20 mouse cellular contexts compared by ENCODE assay signal in genomic region chr13:101635837-101636236, GRCm38 (mm10).
A peak's percentile ranks its signal among the peaks of the same experiment; 100 is the strongest.
DNase-seq lines count a peak whose midpoint lies in the region; ATAC-seq and TF ChIP-seq lines count a peak whose summit lies in the region.
"Had no signal": no experiment of that assay in that cellular context is flagged by ENCODE, and none has a peak within 500 bp of the region (broad histone marks: within the 10 kb centered on the region; RNA-seq: fewer than 3 reads in every experiment).

No protein-coding gene starts in this region.

- H3K4me3 ChIP-seq in kidney, embryonic 15.5 days (replicated peaks): no peak overlapping the region
- H3K4me3 ChIP-seq in liver, embryonic 11.5 days (ENCODE audit: low read depth, low read length): no peak overlapping the region
- H3K4me3 ChIP-seq in liver, postnatal 0 days (ENCODE audit: low read depth, low read length): no peak overlapping the region
- H3K4me3 ChIP-seq: forebrain, embryonic 13.5 days; heart, embryonic 15.5 days; hindbrain, embryonic 13.5 days; limb, embryonic 12.5 days; lung, embryonic 15.5 days; midbrain, embryonic 12.5 days had no signal

- no peak for TF ChIP-seq CTCF in liver, postnatal 0 days (IDR thresholded peaks at IDR 0.05; ENCODE audit: low read depth)

- no peaks in the 10 kb centered on the region for H3K27me3 ChIP-seq in kidney, embryonic 15.5 days
- no peaks in the 10 kb centered on the region; the same call in 1 of the 2 replicates for H3K27me3 ChIP-seq in liver, embryonic 11.5 days (replicated peaks; ENCODE audit: control insufficient read depth, insufficient read depth, low read length)
- no peaks in the 10 kb centered on the region for H3K27me3 ChIP-seq in liver, postnatal 0 days (ENCODE audit: insufficient read depth, low read length)
- H3K27me3 ChIP-seq: forebrain, embryonic 13.5 days; heart, embryonic 15.5 days; hindbrain, embryonic 13.5 days; limb, embryonic 12.5 days; lung, embryonic 15.5 days; midbrain, embryonic 12.5 days had no signal

- peaks cover 15% of the 10 kb centered on the region for H3K4me1 ChIP-seq in kidney, embryonic 15.5 days
- H3K4me1 ChIP-seq in liver, embryonic 11.5 days (replicated peaks; ENCODE audit: control insufficient read depth, insufficient read depth, low read length): no peaks in the 10 kb centered on the region
- H3K4me1 ChIP-seq in liver, postnatal 0 days (ENCODE audit: insufficient read depth): peaks cover 13% of the 10 kb centered on the region
- H3K4me1 ChIP-seq: forebrain, embryonic 13.5 days; heart, embryonic 15.5 days; limb, embryonic 12.5 days; lung, embryonic 15.5 days; midbrain, embryonic 12.5 days had no signal

- no peak overlapping the region for H3K27ac ChIP-seq in kidney, embryonic 15.5 days
- no peak overlapping the region for H3K27ac ChIP-seq in liver, embryonic 11.5 days (ENCODE audit: low read depth, low read length)
- peak overlapping the region; percentile 74 for H3K27ac ChIP-seq in liver, postnatal 0 days (ENCODE audit: low read depth)
- H3K27ac ChIP-seq: forebrain, embryonic 13.5 days; heart, embryonic 15.5 days; hindbrain, embryonic 13.5 days; limb, embryonic 12.5 days; lung, embryonic 15.5 days; macrophage; midbrain, embryonic 12.5 days had no signal

- H3K36me3 ChIP-seq in kidney, embryonic 15.5 days: no peaks in the 10 kb centered on the region
- no peaks in the 10 kb centered on the region for H3K36me3 ChIP-seq in liver, embryonic 11.5 days (ENCODE audit: control insufficient read depth, insufficient read depth, low read length)
- no peaks in the 10 kb centered on the region for H3K36me3 ChIP-seq in liver, postnatal 0 days (replicated peaks; ENCODE audit: insufficient read depth, low read length)
- H3K36me3 ChIP-seq: heart, embryonic 15.5 days; hindbrain, embryonic 13.5 days; limb, embryonic 12.5 days; lung, embryonic 15.5 days; midbrain, embryonic 12.5 days had no signal

- DNase-seq in kidney, postnatal 25 days: peak; percentile 13 to 52
- peak; percentile 37 for DNase-seq in adipocyte (ENCODE audit: low spot score)
- DNase-seq in liver, embryonic 11.5 days (ENCODE audit: low spot score): no peak
- peak; percentile 44 for DNase-seq in liver, postnatal 0 days
- no peak for DNase-seq in urinary bladder, postnatal 36 days (ENCODE audit: low spot score in 2 of 2)
- DNase-seq in frontal cortex, postnatal 10 days (ENCODE audit: low spot score in 2 of 2): no peak
- DNase-seq: adrenal gland, postnatal 10 days; cerebellum, adult 8-10 months; heart, postnatal 36 days; layer of hippocampus, postnatal 36 days; right cerebral cortex, postnatal 14 days had no signal

- H3K9ac ChIP-seq in kidney, embryonic 15.5 days: no peak overlapping the region
- no peak overlapping the region for H3K9ac ChIP-seq in liver, embryonic 11.5 days (ENCODE audit: low read depth, low read length)
- H3K9ac ChIP-seq in liver, postnatal 0 days (replicated peaks): no peak overlapping the region
- H3K9ac ChIP-seq: forebrain, embryonic 13.5 days; heart, embryonic 15.5 days; hindbrain, embryonic 13.5 days; limb, embryonic 12.5 days; lung, embryonic 15.5 days; midbrain, embryonic 12.5 days had no signal

- WGBS in kidney, embryonic 15.5 days: 7% methylated on average over 1 of the region's 1 CpGs
- WGBS in liver, embryonic 11.5 days: 34% methylated on average over 1 of the region's 1 CpGs
- WGBS in liver, postnatal 0 days (ENCODE audit: insufficient replicate concordance): 49% methylated on average over 1 of the region's 1 CpGs

- TF ChIP-seq EP300 in liver, postnatal 0 days (IDR thresholded peaks at IDR 0.05; ENCODE audit: low read depth): peak; percentile 77

- no peak for ATAC-seq in kidney, embryonic 15.5 days (replicated peaks; ENCODE audit: low FRiP score)
- ATAC-seq in liver, embryonic 11.5 days (replicated peaks; ENCODE audit: low FRiP score): 0 out of 2 replicates have a peak, but pooled peaks have one; percentile 43
- peak; percentile 97 for ATAC-seq in liver, postnatal 0 days
- ATAC-seq: activated CD4-positive, CD25-positive, alpha-beta regulatory T cell, adult 4 months; forebrain, embryonic 13.5 days had no signal

- no peaks in the 10 kb centered on the region for H3K9me3 ChIP-seq in kidney, embryonic 15.5 days (replicated peaks)
- no peaks in the 10 kb centered on the region for H3K9me3 ChIP-seq in liver, embryonic 11.5 days (ENCODE audit: control insufficient read depth, low read length)
- H3K9me3 ChIP-seq in liver, postnatal 0 days (ENCODE audit: low read length): no peaks in the 10 kb centered on the region
- H3K9me3 ChIP-seq: forebrain, embryonic 13.5 days; heart, embryonic 15.5 days; hindbrain, embryonic 13.5 days; limb, embryonic 12.5 days; lung, embryonic 15.5 days; midbrain, embryonic 12.5 days had no signal

- H3K4me2 ChIP-seq in kidney, embryonic 15.5 days: no peak overlapping the region
- H3K4me2 ChIP-seq in liver, embryonic 11.5 days: no peak overlapping the region
- H3K4me2 ChIP-seq in liver, postnatal 0 days (ENCODE audit: low read depth, low read length): no peak overlapping the region
- H3K4me2 ChIP-seq: forebrain, embryonic 13.5 days; heart, embryonic 15.5 days; hindbrain, embryonic 13.5 days; limb, embryonic 12.5 days; lung, embryonic 15.5 days; midbrain, embryonic 12.5 days had no signal

Comparison
In these comparisons a context has a peak if more than half of its experiments do, and no peak if none do; other contexts are left out.
1. DNase-seq: peak in kidney, postnatal 25 days (2 of 2), adipocyte (single experiment) and liver, postnatal 0 days (single experiment); none in liver, embryonic 11.5 days (single experiment), urinary bladder, postnatal 36 days (0 of 2) and frontal cortex, postnatal 10 days (0 of 2).